Mouse (Mus musculus) kidney, adult 9 months (tissue): ENCODE results near the gene Golga4.
A peak's percentile ranks its signal among the peaks of the same experiment; 100 is the strongest.

ENCODE experiments used
- DNase-seq: peaks from one replicate; pipeline ENCODE4 v3.0.0; 2022

The Golga4 gene

DNA sequence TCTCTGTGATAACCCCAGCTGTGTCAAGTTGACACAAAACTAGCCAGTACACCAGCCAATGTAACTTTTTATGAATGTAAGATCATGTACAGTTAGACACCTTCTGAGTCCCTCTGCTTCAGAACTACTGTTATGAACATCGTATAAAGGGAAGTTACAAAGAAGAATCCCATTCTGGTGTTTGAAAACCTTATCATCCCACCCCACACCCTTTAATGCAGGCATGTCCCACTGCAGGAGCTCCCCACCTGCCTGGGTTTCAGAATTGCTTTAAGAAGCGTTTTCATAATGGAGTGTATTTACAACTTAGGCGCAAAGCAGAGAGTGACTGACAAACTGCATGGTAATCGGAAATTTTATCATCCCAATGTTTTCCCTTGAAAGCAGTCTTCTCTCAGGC lies 14.9 kb upstream of the Golga4 start:
- DNase-seq: no peak

GRCm38 (mm10) chr9:118492932-118493698 lies 13.0 kb upstream of the Golga4 start:
- DNase-seq: no peak

- no peak for DNase-seq
These were observed 12.0 kb upstream of the Golga4 start for GRCm38 (mm10) chr9:118494106-118494505.

DNA sequence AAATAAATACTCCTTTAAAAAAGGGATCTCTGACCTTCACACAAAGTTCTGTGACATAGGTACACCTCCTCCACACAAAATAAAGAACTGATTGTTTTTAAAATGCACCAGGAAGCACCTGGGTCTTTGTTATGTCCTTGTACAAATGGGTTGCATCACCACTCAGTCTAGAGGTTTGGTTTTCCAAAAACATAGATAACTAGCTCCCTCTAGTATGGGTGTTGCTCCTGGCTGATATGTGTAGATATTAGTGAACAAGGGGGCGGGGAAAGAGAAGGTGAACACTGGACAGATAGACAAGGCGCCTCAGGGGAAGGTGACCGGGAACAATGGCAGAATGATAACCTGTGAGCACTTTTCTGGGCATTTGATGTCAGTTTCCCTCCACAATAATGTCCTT lies 10.1 kb upstream of the Golga4 start:
- DNase-seq: no peak

- DNase-seq: no peak
These were observed 9.1 kb upstream of the Golga4 start for GRCm38 (mm10) chr9:118496952-118497351.

DNA sequence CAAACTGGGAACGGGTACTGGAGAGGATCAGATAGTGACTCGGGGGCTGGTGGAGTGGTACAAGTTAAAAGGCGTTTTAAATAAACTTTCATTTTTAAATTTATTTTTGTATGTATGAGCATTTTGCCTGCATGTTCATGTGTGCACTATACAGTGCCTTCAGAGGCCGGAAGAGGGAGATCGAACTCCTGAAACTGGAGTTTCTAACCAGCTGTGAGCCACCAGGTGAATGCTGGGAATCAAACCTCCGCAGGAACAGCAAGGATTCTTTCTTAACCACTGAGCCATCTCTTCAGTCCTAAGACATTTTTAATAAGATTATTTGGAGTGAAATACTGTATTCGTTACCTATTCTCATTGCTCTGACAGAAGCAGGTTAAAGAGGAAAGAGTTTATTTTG lies 8.0 kb upstream of the Golga4 start:
- DNase-seq: no peak

DNA sequence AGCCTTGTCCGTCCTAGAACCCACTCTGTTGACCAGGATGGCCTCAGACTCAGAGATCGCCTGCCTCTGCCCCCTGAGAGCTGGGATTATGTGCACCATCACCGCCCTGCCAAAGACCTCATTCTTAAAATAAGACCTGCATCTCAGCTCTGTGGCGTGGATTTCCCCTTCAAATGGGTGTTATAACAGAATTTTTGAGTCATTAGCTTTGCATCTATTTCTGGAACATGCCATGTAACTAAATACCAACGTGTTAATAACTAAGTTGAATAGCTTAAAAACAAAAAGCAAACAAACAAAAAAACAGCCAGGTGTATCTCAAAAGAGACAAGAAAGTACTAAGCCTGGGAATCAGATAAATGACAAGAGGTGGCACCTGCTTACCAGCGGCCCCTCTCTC lies 5.1 kb upstream of the Golga4 start:
- DNase-seq: no peak

GRCm38 (mm10) chr9:118504656-118505055 lies 1.4 kb upstream of the Golga4 start:
- peak; percentile 86 for DNase-seq

- peak; percentile 57 for DNase-seq
These were observed 551 bp downstream of the Golga4 start for GRCm38 (mm10) chr9:118506404-118507231.

DNA sequence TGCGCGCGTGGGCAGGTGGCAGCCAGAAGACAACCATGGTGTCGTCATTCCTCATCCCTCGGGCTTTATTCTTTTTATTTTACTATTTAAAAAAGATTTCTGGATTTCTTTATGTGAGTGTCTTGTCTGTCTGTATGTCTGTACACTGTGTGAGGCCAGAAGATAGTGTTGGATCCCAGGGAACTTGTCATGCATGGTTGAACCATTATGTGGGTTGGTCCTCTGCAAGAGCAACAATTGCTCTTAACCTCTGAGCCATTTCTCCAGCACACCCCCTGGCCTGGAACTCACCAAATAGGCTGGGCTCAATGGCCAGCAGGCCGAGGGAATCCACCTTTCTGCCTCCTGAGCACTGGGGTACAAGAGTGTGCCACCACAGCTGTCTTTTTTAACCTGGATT lies 1.5 kb downstream of the Golga4 start:
- peak; percentile 89 for DNase-seq

DNA sequence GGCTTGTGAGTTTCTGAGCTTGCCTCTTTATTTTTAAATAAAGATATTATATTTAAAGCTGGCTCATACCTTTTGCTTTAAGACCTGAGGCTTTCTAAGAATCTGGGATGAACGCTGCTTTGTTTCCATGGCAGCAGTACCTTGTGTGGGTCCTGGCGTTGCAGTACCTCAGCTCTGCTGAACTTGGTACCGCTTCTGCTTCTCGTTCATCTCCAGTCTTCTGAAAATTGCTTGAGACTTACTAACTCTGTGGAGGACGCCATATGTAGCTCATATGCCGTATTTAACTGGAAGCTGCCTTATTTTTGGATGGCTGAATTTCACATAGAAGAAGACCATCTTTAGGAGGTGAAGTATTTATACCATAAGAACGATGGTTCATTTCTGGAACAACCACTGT lies 2.5 kb downstream of the Golga4 start:
- no peak for DNase-seq

GRCm38 (mm10) chr9:118510941-118511690 lies 5.0 kb downstream of the Golga4 start:
- DNase-seq: peak; percentile 63

GRCm38 (mm10) chr9:118512681-118513233 lies 6.7 kb downstream of the Golga4 start:
- peak; percentile 32 for DNase-seq

GRCm38 (mm10) chr9:118515476-118515875 lies 9.4 kb downstream of the Golga4 start:
- no peak for DNase-seq

- DNase-seq: no peak
These were observed 10.1 kb downstream of the Golga4 start for GRCm38 (mm10) chr9:118516162-118516561.

GRCm38 (mm10) chr9:118517619-118518018 lies 11.6 kb downstream of the Golga4 start:
- DNase-seq: no peak

DNA sequence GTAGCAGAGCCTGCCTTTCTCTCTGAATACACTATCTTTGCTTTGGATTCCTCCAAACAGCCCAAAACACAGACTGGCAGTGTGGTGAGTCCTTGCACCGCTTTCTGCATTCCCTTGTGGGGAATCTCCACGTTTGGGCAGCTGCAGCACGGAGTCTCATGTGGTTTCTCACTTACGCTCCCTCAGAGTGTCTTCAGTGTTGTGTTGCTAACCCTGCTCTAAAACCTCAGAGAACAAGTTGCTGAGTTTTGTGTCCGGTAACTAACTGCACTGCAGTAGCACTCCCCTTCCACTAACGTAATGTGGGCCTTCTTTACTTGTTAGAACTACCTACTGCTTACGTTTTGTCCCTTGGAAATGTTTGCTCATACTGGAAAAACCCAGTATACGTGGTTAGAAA lies 13.0 kb downstream of the Golga4 start:
- DNase-seq: no peak

DNA sequence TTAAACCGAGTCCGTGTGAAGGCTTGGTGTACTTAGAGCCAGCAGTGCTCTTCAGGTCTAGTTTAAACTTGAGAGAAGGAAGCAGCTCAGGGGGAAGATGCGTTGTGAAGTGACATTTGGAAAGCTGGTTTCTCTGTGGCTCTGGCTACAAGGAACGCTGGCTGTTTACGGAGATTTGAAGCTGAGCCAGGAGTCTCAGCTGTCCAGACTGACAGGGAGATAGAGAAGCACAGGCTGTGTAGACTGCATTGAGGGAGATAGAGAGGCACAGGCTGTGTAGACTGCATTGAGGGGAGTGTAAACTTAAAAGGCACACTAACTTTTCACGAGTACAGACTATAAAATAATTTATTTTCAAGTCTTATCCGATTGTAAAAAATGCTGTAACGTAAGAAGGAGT lies 13.9 kb downstream of the Golga4 start:
- no peak for DNase-seq

DNA sequence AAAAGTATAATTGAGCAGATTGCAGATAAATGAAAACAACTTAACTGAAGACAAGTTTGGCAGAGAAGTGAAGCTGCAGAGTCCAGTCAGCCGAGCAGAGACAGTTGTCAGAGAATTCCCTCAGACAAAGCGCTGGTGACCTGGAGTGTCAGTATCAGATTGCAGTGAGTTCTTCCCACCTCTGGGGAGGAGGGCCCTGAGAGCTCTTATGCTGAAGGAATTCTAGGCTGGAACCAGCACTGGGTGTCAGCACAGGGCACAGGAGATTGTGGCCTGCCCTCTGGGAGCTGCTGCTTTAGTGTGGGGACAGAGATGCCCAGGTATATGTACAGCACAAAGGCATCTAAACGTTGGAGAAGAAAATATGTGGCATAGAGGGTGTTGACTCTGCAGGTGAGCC lies 14.8 kb downstream of the Golga4 start:
- DNase-seq: no peak

GRCm38 (mm10) chr9:118521659-118522058 lies 15.6 kb downstream of the Golga4 start:
- DNase-seq: no peak

DNA sequence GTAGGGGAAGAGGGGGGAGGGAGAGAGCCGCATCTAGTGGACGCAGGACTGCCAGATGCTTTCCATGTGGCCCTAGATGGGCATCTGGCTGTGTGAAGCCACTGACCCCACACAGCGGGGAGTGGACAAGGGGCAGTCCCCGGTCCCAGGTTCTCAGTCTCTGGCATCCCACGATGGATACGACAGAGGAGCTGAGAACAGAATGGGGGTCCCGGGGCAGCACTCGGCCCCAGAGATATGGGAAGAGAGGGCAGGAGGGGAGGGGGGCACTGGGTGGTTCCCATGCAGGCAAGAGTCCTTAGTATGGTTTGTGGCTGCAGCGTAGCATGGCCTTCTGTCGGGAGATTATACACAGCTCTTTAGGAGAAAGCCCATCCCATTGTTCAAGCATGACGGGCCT lies 17.7 kb downstream of the Golga4 start:
- no peak for DNase-seq

DNA sequence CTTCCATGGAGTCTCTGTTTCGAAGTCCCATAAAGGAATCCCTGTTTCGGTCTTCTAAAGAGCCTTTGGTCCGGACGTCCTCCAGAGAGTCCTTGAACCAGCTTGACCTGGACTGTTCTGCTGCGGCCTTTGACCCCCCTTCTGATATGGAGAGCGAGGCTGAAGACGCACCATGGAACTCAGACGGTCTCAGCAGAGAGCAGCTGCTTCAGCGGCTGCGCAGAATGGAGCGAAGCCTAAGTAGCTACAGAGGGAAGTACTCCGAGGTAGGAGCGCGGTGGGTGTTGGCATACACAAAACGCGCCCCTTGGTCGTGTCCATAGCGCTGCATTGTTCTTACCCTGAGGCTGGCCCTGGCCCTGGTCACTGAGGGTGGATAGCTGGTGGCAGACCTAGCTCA lies 21.0 kb downstream of the Golga4 start:
- DNase-seq: no peak

GRCm38 (mm10) chr9:118529783-118530182 lies 23.7 kb downstream of the Golga4 start:
- no peak for DNase-seq
